Mouse (Mus musculus) left cerebral cortex, adult 18-20 months (tissue): Measurements from ENCODE around the gene Disp2. TPM values are rescaled to one million over a fixed set of nuclear protein-coding genes. Genes with fewer than 3 reads are reported as not detected.

ENCODE experiments used
- DNase-seq, 2 experiments: peaks; one replicate each; pipeline ENCODE4 v3.0.0; 2021 to 2022; ENCODE audit warnings: low spot score in 2 of 2, mixed read lengths in 1 of 2
- long read RNA-seq, 2 experiments: library from polyadenylated mRNA; stranded (forward); transcript quantifications; one replicate each; pipeline ENCODE4 v2.0.0; 2021
- total RNA-seq, 2 experiments: library from RNA; stranded (reverse); gene quantifications; 2 replicates each; pipeline ENCODE4 v1.2.3; 2021

Disp2 gene
- total RNA-seq, result 100 to 1,000 TPM; 184 to 206 TPM
- long read RNA-seq, experiment 1, full-length matches to known transcripts, result 29 of 113 reads
- long read RNA-seq, experiment 1, partial matches to known transcripts, result 74 of 113 reads
- long read RNA-seq, experiment 1, other reads (novel, unspliced or antisense), result 10 of 113 reads
- long read RNA-seq, experiment 2, full-length matches to known transcripts, result 9 of 64 reads
- long read RNA-seq, experiment 2, partial matches to known transcripts, result 50 of 64 reads
- long read RNA-seq, experiment 2, other reads (novel, unspliced or antisense), result 5 of 64 reads

DNA sequence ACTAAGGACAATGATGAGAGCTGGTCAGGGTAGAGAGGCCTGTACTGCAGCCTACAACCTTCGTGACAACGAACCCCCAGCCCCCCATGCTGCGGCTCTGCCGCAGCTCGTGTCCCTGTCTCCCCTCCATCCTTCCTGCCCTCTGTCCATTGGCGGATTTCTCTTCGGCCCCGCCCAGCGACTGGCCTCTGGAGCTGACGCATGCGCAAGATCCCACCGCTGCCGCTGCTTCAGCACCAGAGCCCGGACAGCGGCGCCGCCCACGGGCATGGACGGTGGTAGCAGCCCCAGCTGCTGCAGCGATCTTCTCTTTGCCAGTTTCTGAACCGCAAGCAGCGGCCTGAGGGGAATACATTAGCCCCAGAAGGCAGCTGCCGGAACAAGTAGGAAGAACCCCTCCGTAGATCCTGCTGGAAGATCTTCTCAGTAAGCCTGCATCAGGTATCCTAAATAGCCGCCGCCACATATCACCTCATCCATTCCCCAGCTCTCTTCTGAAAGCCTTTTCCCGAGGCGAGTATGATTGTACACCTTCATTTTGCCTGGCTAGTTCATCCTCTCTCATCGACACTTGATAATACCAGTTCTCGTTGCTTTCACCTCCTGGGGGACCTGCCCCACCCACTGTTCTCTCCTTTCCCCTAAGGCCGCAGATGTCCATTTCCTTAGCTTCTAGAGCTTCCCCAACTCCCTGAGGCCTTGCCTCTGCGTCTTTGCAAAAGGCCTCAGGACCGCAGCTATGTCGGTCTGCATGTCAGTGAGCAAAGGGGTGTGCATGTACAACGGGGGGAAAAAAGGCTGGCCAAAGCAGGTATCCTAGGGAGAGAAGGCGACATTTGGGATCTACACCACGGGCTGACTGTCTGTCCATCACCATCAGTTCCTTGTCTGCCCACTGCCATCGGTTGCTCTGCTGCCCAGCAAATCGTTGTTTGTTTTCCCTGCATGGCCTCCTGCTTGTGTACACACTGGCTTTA lies at the start of gene Disp2:
Gene Disp2 (plus strand): TSS at position 216 of the 977 bp plus-strand sequence.
- DNase-seq, result peak; percentile 97 to 98

DNA sequence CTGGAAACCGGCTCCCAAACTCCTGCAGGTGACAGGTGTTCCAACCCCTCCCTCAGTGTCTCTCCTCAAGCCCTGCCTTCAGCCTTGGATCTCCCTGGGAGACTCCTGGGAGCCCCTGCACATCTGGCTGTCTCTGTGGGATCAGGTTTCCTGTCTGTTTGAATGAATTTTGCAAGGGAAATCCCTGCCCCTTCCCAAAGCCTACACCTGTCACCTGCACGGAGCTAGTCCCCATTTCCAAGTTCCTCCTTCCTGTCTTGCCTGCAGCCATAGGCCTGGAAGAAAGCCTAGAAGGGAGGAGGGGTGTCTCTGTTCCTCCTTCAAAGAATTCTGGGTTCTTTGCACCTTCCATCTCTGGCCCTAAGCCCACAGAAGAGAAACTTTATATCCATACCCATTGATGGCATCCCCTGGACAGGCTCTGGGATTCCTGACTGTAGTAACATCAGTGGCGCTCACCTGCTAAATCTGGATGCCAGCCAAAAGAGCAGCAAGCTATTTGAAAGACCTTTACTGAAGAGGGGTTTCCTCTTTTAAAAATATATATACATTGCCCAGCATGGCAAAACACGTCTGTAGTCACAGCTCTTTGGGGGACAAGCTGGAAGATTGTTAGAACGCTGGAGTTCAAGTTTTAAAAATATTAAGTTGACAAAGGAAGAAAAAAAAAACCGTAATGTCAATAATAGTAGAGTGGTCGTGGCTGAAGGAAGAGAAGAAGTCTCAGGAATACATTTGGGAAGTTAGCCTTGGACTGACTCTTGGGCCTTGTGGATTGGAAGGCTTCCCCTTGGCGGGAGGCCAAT lies 49.5 kb upstream of the Disp2 start:
- no peak for DNase-seq

DNA sequence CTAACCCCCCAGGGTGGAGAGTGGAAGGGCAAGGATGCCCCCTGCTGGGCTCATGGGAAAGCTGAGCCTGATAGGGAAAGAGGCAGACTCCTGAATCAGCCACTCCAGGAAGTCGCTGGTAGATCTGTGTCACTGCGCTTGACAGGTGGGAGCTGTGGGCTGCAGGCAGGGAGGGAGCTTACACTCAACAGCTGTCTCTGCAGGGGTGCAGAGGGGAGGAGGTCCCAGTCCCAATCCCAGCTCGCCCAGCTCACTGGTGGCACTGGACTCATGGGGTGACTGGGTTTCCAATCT lies 49.0 kb upstream of the Disp2 start:
- DNase-seq, result peak; percentile 75 to 83

DNA sequence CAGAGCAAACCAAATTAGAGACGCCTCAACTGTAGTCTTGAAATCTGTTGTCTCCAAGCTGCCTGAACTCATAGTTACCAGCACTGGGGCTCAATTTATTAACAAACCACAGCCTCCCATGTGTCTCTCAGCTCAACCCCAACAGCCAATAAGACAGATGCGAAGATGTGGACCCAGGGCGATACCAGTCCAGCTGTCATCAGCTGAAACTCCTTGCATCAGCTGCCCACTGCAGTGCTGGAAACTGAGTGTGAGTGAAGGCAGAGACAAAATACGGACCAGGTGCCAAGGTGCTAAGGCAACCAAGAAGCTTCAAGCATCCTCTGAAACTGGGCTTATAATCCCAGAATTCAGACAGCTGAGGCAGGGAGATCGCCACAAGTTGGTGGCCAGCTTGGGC lies 47.5 kb upstream of the Disp2 start:
- no peak for DNase-seq

DNA sequence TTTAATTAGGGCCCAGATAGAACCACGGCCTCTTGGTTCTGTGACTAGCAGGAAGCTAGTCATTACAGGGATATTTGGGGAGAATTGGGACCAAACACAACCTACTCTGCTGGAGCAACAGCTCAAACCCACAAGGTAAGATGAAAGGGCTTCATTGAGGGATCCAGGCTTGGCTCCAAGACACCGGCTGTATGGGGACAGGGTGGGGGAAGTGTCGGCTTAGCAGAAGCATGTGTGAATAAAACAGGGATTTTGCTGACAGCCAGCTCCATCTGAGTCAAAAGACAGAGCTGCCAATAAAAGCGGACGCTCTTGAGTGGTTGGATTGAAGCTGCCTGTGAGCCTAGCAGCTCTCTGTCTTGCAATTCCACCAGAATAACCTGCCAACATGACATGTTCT lies 46.2 kb upstream of the Disp2 start:
- DNase-seq, result no peak

DNA sequence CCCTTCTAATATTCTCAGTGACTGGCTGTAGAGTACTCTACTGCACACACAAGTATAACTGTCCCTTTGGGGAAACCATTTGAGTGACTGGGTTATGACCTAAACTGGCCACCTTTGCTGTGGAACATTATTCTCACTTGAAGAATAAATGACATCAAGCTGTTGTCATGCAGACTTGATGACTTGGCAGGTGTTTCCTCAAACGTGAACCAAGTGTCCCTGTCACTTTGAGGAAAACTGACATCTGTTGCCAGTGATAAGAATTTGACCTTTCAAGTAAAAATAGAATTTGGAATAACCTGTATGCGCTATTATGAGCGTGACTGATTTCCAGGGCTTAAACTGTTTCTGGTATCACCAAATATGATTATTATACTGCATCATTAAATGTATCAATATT lies 39.2 kb upstream of the Disp2 start:
- no peak for DNase-seq

DNA sequence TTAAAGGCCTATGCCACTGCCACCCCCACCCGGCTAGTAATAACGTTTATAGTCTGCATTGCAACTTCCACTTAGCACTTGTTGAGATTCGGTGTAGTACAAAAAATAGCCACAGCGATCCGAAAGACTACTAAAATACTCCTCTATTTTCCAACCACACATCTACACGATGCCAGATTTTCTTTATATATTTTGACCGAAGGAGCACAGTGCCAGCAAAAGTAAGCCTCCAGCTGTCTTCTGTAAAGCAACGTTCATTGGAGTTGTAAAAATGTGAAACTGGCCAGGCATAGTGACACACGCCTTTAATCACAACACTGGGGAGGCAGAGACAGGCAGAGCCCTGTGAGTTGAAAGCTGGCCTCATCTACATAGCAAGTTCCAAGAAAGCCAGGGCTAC lies 38.3 kb upstream of the Disp2 start:
- DNase-seq, result peak in 1 of 2 experiments; percentile 44

DNA sequence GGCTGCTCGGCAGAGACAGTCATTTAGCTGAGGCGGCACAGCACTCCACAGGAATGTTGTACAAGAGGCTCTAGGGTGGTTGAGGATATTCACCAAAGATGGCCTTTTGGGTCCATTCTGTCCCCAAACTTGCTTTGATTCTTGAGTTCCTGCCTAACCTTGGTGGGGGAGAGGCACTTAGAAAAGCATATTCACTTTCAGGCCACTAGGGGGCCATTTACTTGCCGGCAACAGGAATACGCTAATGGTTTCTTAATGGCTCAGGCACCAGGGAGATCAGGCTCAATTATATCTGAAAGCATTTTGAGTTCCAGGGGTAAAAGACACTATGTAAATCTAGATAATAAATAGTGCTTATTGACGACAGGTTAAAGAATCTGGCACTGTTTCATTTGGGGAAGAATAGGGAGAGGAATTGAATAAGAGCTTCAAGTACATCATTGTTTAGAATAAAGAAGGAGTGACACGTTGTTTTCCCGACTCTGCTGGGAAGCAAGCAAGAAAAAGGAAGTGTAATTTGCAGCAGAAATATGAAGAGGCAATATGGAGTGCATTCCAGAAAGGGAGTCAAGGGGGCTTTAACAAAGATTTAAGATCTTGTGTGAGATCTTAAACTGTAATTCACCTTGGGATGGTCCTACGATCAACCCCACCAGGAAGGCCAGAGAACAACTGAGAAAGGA lies 36.1 kb upstream of the Disp2 start:
- no peak for DNase-seq

DNA sequence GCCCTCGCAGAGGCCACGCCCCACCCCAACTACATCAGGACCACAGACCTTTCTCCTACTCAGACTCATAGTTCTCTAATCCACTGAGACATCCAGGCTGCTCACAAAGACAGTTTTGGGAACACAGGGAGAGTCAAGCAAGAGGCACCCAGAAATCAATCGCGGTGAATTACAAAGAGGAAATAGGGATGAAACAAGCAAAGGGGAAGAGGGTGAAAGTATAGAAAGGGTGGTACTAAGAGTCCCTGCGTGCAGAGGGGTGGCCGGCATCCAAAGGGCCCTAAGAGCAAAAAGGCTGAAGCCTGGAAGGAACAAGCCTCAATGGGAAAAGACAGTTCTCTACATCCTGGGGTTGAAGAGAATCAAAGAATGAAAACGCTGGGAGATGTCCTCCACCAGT lies 34.9 kb upstream of the Disp2 start:
- DNase-seq, result no peak

DNA sequence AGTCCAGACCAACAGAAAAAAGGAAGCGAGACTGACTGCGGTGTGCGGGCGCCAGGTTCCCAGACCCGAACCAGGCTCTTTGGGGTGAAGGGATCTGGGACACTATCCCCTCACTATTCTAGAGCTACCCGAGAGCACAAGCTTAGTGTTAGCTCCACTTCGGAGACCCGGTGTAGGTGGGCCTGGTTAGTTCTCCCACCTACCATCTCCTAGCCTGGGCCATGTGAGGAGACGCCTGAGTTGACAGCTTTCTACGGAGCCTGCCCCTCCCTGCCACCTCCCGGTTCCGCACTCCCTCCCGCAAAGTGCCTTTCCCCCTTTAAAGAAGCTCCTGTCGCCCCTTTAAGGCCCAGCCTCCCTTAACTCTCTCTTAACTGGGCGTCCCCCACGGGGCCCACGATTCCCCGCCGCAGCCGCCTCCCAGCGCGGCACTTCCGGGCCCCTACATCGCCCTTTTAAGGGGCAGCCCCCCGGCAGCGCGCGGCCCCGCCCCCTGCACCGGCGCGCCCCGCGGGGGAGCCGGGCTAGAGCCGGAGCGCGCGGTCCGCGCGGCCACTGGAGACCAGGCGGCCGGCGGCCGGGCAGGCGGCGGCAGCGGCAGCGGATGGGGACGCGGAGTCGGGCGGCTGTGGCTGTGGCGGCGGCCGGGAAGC lies 34.2 kb upstream of the Disp2 start, which contains the start of gene Inafm2:
Gene Inafm2 (plus strand): TSS at position 527 of the 653 bp plus-strand sequence.
- peak; percentile 85 to 91 for DNase-seq

DNA sequence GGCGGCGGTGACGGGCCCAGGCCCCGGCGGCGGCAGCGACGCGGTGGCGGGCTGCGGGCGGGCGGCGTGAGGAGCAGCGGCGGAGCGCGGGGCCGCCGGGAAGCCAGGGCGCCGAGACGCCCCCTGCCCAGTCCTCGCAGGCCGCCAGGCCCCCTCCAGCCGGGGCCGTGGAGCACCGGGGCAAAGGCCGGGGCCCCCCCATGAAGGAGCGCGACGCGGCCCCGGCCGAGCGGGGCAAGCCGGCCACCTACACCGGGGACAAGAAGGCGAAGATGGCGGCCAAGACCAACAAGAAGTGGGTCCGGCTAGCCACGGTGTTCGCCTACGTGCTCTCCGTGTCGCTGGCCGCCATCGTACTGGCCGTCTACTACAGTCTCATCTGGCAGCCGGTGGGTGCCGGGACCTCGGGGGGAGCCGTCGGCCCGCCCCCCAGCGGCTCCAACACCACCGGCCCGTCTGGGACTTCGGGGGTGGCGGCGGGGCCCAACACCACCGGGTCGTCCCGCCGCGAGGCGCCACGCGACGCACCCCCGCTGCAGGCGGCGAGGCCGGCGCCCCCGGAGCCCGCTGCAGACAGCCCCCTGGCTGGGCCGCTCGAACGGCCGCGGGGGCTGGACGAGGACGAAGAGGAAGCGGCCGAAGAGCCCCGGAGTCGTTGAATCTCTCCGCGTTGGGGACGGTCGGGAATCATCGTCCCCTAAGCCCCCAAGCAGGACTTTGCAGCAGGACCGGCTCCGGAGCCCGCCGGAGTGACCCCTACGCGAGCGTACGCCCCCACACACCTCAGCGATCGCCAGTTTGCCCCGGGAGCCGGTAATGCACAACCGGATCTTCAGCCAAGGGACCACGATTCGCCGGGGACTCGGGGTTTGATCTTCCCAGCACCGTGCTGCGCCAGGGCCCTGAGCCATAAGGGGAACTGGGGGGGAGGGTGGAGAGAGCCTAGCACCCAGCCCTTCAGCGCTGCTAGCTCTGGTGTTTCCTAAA lies 33.3 kb upstream of the Disp2 start:
- DNase-seq, result peak in 1 of 2 experiments; percentile 33

DNA sequence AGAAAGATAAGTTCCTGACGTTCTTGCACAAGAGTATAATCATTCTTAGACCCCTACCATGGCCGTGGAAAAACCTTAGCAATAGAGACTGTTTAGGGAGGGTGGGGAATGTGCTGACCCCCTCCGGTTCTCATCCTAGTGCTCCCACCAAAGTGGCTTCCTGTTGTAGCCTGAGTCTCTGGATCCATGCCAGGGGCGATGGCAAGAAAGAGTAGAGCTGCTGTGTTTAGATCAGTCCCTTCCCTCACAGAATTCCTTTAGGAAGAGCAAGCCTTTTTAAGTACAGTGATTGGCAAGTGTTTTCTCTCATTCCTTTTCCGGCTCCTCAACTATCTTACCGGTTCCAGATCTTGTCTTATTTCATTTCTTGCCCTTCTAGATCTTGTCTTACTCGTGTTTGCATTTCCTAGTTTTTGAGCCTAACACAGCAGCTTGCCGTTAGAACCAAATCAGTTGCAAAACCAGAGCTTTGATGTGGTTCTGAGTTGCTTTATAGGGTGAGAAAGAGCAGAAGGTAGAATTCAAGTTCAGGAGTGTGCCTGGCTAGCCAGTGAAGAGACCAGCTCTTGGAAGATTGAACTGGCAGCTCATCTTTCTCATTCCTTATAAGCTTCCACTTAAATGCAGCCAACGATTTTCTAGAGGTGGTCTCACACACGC lies 32.1 kb upstream of the Disp2 start:
- no peak for DNase-seq

DNA sequence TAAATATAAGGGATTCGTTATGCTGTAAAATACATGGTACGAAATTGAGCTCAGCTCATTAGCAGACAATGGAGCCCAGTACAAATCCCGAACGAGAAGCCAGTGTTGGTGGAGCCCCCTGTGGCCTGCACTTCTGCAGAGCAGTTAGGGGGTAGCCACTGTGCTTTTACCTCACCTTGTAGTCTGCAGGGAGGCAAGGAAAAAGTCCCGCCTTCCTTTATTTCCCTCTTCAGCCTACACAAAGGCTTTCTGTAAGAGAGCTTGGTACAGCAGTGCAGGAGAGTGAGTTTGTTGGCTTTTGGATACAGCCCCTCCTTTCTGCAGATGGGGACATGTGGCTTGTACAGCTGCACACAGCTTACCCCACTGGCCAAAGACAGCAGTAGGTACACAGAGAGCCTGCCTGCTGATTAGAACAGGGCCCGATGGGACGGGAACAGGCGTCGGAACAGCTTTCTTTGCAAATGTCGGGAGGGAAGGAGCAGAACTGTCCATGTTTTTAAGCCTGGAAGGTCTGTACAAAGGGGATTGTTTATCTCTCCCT lies 30.1 kb upstream of the Disp2 start:
- DNase-seq, result no peak

DNA sequence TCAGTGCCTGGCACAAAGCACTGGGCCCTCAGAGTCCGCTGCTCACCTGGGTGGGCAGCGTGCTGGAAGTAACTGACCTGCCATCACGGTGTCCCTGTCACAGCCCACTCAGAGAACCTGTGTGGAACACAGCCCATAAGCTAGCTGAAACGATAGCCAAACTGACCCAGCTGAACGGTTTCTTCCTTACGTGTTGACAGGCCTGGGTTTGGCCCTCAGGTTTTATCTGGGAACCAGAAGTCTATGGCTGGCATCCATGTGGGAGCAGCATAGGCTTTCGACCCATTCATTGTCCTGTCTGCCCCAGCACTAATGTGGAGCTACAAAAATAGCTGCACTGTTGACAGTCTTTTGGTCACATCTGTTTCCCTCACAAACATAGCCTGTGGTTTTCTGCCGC lies 29.0 kb upstream of the Disp2 start:
- no peak for DNase-seq

DNA sequence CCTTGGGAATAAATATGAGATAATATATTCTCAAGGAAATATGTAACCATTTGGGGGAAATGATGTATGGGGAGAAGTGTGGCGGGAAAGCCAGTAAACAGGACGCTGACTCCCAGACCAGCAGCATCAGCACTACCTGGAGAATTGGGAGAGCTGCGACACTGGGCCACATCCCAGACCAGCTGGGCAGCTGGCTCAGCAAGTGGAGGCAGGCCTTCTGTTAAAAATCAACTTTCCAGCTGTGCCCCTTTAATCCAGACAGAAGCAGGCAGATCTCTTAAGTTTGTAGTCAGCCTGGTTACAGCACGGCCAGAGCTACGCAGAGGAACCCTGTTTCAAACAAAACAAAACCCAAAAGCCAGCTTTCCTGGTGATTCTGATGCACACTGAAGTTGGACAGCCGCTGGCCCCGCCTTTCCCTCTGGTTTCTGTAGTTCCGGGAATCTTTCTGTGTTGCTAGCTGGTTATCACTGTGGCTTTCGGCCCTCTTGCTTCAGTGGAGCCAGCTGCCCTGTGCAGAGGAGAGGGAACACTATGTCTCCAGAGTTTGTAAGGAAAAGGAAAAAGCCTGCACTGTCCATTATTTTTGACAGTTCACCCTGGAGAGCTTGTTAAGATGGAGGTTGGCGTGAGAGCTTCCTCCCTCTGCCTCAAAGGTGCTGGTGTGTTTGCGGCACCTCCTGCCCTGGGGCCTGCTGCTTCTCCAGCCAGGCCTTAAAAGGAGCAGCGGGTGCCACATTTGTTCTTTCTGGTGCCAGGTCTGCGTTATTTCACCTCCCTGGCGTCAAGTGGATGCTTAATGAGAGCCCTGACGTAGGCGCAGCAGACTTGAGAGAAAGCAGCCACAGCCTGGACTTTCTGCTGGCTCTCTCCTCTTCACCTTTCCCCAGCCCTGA lies 27.4 kb upstream of the Disp2 start:
- DNase-seq, result no peak

DNA sequence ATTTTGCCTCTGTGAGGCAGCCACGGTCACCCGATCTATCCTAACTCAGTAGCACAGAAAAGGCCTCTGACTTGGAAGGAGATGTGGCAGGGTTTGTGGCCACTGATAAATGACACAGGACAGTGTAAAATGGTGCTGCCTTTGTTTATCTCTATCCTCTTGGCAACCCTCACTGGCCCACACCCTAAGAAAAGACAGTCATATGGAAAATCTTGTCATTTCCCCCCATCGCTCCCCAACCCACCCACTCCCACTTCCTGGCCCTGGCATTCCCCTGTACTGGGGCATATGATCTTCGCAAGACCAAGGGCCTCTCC lies 26.8 kb upstream of the Disp2 start:
- DNase-seq, result no peak

DNA sequence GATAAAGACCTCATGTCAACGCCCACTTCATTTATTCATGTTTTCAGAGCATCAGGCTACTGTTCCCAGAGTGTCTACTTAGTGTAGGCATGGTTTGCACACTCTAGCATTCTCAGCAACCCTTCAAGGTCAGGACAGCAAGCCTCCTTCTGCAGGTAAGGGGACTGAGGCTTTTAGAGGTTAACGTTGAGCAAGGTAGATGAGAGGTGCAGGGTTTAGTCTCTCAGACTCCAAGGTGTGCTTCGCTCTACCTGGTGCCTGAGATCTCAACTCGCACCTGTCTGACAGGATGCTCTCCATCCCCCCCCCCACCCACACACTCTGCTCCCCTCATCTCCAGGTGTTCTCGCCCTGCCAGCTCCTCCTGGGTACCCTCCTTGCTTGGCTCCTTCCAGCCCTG lies 25.4 kb upstream of the Disp2 start:
- no peak for DNase-seq

DNA sequence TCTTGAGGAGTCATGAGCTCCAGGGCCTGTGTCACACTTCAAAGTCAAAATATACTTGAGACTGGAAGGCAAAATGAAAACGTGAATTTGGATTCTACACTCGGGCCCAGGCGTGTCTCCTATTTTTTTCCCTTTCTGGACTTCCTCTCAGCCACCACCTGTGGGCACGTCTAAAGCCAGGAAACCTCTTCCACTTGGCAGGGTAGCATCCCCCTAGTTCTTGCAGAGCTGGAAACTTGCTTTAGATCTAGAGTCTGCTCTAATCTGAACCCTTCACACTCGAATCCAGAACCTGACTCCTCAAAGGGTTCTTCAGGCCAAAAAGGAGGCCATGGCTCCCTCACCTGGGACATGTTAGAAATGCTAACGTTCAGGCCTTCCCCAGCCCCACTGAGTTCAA lies 24.1 kb upstream of the Disp2 start:
- no peak for DNase-seq
